Mouse (Mus musculus): ENCODE measurements around the gene Gm21060. TPM values are rescaled to one million over a fixed set of nuclear protein-coding genes. Genes with fewer than 3 reads are reported as not detected.

Gm21060 gene
- polyA plus RNA-seq, 1 experiment from 2014 or later = not detected

Other genes with a start within 250 kb of the Gm21060 start
- gene Zfp950, start 156.2 kb downstream of the Gm21060 start, polyA plus RNA-seq (2015; fragmentation: Nextera tagmentation; extraction: Ambion mirVana) = 31.1 and 34.2 TPM in 2 replicates
- gene Gm7102, start 120.8 kb downstream of the Gm21060 start, polyA plus RNA-seq (2015; fragmentation: Nextera tagmentation; extraction: Ambion mirVana) = 0.18 TPM in 1 of 2 replicates, not detected in the other
- gene Gm6020, start 113.2 kb downstream of the Gm21060 start, polyA plus RNA-seq (2015; fragmentation: Nextera tagmentation; extraction: Ambion mirVana) = not detected in 2 replicates
- 35.6 and 36.5 TPM in 2 replicates for gene Csf2ra, start 68.6 kb downstream of the Gm21060 start, polyA plus RNA-seq (2015; fragmentation: Nextera tagmentation; extraction: Ambion mirVana)